Mouse (Mus musculus) spleen, adult 2 months (tissue): ENCODE results near the gene Tada1. TPM values are rescaled to one million over a fixed set of nuclear protein-coding genes. Genes with fewer than 3 reads are reported as not detected.

Experiments used
- DNase-seq, 2 experiments: peaks; one replicate each; pipeline versions ENCODE4 v3.0.0 to v3.0.0-alpha.2; 2012 to 2021; ENCODE audit warnings: low spot score in 2 of 2, low read depth in 1 of 2
- H3K27ac ChIP-seq: fragments of 200-500 bp; 2 replicates; pipeline ENCODE4 v1.5.1; 2012; ENCODE audit warnings: low read length, inconsistent platforms; ENCODE audit not compliant: insufficient read depth
- H3K27me3 ChIP-seq: fragments of 200-500 bp; 2 replicates; pipeline ENCODE4 v1.6.1; 2012; ENCODE audit warnings: mild to moderate bottlenecking, moderate library complexity, low read length, inconsistent platforms; ENCODE audit not compliant: control insufficient read depth, insufficient read depth
- H3K36me3 ChIP-seq: fragments of 200-500 bp; 2 replicates; pipeline ENCODE4 v1.6.1; 2012; ENCODE audit warnings: mild to moderate bottlenecking, low read length, inconsistent platforms; ENCODE audit not compliant: control insufficient read depth, insufficient read depth
- H3K4me1 ChIP-seq: fragments of 200-500 bp; 2 replicates; pipeline ENCODE4 v1.6.1; 2011; ENCODE audit warnings: inconsistent platforms; ENCODE audit not compliant: control insufficient read depth, insufficient read depth, insufficient read length
- H3K4me3 ChIP-seq: fragments of 200-500 bp; 2 replicates; pipeline ENCODE4 v1.5.1; 2011; ENCODE audit warnings: mild to moderate bottlenecking, inconsistent platforms; ENCODE audit not compliant: insufficient read depth, insufficient read length; ENCODE audit errors: extremely low read depth
- CTCF ChIP-seq: fragments of 200-500 bp; IDR thresholded peaks from 2 replicates; pipeline ENCODE4 v1.5.1; 2011; ENCODE audit warnings: mild to moderate bottlenecking, inconsistent platforms; ENCODE audit not compliant: insufficient read depth, insufficient read length, insufficient replicate concordance; ENCODE audit errors: extremely low read depth
- POLR2A ChIP-seq: fragments of 200-500 bp; IDR thresholded peaks from 2 replicates; pipeline ENCODE4 v1.6.1; 2011; ENCODE audit warnings: low read depth, low read length, inconsistent platforms
- WGBS: fragments of 180-500 bp; shearing (Covaris S2); methylation state at CpG from one replicate; pipeline ENCODE4 v1.1.7; 2018; 5-methylcytosine and 5-hydroxymethylcytosine counted together
- polyA plus RNA-seq: library from polyadenylated mRNA; depleted of rRNA; stranded (reverse); fragments of >200 nt; gene quantifications from 2 replicates; pipeline ENCODE4 v1.2.3, GENCODE M21; 2012

Gene Tada1
- polyA plus RNA-seq, 1 experiment = 14.0 TPM

GRCm38 (mm10) chr1:166381821-166382220, 2.9 kb downstream of the Tada1 start:
- no peaks in the 10 kb centered on the region; the same call in 1 of the 2 replicates for H3K4me1 ChIP-seq
- H3K27ac ChIP-seq = no peak overlapping the region
- 29% methylated on average over 5 of the region's 5 CpGs for WGBS
- no peaks in the 10 kb centered on the region for H3K27me3 ChIP-seq
- peaks cover 17% of the 10 kb centered on the region for H3K36me3 ChIP-seq
- TF ChIP-seq CTCF (no peak), POLR2A (no peak)
- no peak overlapping the region for H3K4me3 ChIP-seq
- no peak for DNase-seq

GRCm38 (mm10) chr1:166382626-166383025, 3.7 kb downstream of the Tada1 start:
- Histone ChIP-seq H3K36me3 (peaks cover 22% of the 10 kb centered on the region), H3K27me3 (no peaks in the 10 kb centered on the region), H3K4me3 (no peak overlapping the region), H3K4me1 (no peaks in the 10 kb centered on the region; the same call in 1 of the 2 replicates), H3K27ac (no peak overlapping the region)
- WGBS = 85% methylated on average over 4 of the region's 4 CpGs
- TF ChIP-seq POLR2A (no peak), CTCF (no peak)
- no peak for DNase-seq

GRCm38 (mm10) chr1:166384614-166385013, 5.7 kb downstream of the Tada1 start:
- Histone ChIP-seq H3K4me1 (no peaks in the 10 kb centered on the region), H3K4me3 (no peak overlapping the region), H3K36me3 (peaks cover 37% of the 10 kb centered on the region), H3K27ac (no peak overlapping the region), H3K27me3 (no peaks in the 10 kb centered on the region)
- TF ChIP-seq POLR2A = no peak
- TF ChIP-seq CTCF = no peak
- DNase-seq = no peak
- WGBS = 95% methylated on average over 10 of the region's 10 CpGs

- Histone ChIP-seq H3K36me3 (peaks cover 39% of the 10 kb centered on the region), H3K27ac (no peak overlapping the region), H3K4me1 (no peaks in the 10 kb centered on the region), H3K4me3 (no peak overlapping the region), H3K27me3 (no peaks in the 10 kb centered on the region)
- no peak for TF ChIP-seq CTCF
- TF ChIP-seq POLR2A = no peak
- DNase-seq = no peak
- WGBS = 93% methylated on average over 5 of the region's 5 CpGs
These were observed 6.5 kb downstream of the Tada1 start for GRCm38 (mm10) chr1:166385431-166385830.

- Histone ChIP-seq H3K27me3 (no peaks in the 10 kb centered on the region), H3K4me1 (no peaks in the 10 kb centered on the region), H3K27ac (no peak overlapping the region), H3K36me3 (peaks cover 48% of the 10 kb centered on the region), H3K4me3 (no peak overlapping the region)
- 91% methylated on average over 11 of the region's 11 CpGs for WGBS
- no peak for TF ChIP-seq POLR2A
- TF ChIP-seq CTCF = no peak
- no peak for DNase-seq
These were observed 9.6 kb downstream of the Tada1 start for GRCm38 (mm10) chr1:166388511-166388910.

- no peak for TF ChIP-seq POLR2A
- no peak for TF ChIP-seq CTCF
- H3K27ac ChIP-seq = no peak overlapping the region
- DNase-seq = no peak
- no peak overlapping the region for H3K4me3 ChIP-seq
- 95% methylated on average over 16 of the region's 16 CpGs for WGBS
- H3K4me1 ChIP-seq = no peaks in the 10 kb centered on the region
- H3K36me3 ChIP-seq = peaks cover 49% of the 10 kb centered on the region
- no peaks in the 10 kb centered on the region for H3K27me3 ChIP-seq
These were observed 10.7 kb downstream of the Tada1 start for GRCm38 (mm10) chr1:166389406-166390125.

- no peak overlapping the region for H3K27ac ChIP-seq
- H3K4me1 ChIP-seq = no peaks in the 10 kb centered on the region
- TF ChIP-seq CTCF (no peak), POLR2A (no peak)
- no peaks in the 10 kb centered on the region for H3K27me3 ChIP-seq
- WGBS = 97% methylated on average over 6 of the region's 6 CpGs
- no peak overlapping the region for H3K4me3 ChIP-seq
- DNase-seq = no peak
- peaks cover 40% of the 10 kb centered on the region for H3K36me3 ChIP-seq
These were observed 12.8 kb downstream of the Tada1 start for GRCm38 (mm10) chr1:166391671-166392070.
